Mouse (Mus musculus): ENCODE data around the gene Arhgap9. TPM values are rescaled to one million over a fixed set of nuclear protein-coding genes. Genes with fewer than 3 reads are reported as not detected.

Arhgap9 gene
- polyA plus RNA-seq, 1 experiment = 10.0 TPM

DNA sequence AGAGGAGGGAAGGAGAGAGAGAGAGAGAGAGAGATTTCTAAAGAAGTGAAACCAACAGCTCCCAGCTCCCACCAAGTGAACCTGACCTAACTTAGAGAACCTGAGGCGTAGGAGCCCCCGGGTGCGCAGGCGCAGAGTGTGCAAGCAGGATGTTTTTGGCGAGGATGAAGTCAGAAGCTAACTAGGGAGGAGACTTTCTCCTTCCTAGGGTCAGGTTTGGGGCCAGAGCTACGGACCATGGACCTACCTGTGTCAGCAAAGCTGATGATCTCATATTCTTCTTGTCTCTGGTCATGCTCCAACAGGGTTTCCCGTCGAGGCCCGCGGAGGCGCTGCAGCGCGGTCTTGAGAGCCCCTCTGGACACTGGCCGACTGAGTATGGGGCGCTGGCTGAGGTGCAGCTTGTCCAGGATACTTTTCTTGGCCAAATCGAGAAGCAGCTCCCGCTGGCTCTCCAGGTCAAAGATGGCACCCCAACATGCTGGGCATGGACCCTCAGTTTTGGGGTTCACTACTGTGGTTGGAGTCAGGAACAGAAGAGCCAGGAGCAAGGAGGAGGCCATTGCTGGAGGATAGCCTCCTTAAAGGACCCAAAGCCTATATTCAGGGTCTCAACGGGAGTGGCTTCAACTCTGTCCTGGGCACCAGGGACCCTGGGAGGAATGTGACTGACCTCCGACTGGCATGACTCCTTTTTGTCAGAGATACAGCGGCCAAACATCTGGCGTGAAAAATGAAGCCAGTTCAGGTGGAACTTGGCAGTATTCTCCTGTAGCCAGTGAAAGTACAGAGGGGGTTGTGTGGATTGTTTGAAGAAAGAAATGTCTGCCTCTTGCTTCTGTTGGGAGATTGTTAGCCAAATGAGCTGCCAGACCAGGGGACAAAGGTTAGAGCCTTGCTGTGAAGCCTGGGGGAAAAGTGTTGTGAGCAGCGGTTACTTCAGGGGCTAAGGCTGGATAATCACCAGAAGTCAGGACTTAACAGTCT, 48.4 kb downstream of the Arhgap9 start, which contains the start of gene Inhbc:
Inhbc (minus strand) TSS at position 598 of the 987 bp plus-strand sequence.
- DNase-seq (ENCODE audit: low read depth, low spot score) = no peak
- 81% methylated on average over 22 of the region's 22 CpGs for WGBS

GRCm38 (mm10) chr10:127371023-127371422, 49.3 kb downstream of the Arhgap9 start:
- DNase-seq (ENCODE audit: low read depth, low spot score) = no peak
- WGBS = 81% methylated on average over 2 of the region's 2 CpGs

- no peak for DNase-seq (ENCODE audit: low read depth, low spot score)
- WGBS = 30% methylated on average over 3 of the region's 3 CpGs
Measured at GRCm38 (mm10) chr10:127377700-127378099, 55.9 kb downstream of the Arhgap9 start.

Other genes with a start within 250 kb of the Arhgap9 start
- 4.0 and 7.1 TPM in 2 replicates for gene Agap2, start 246.7 kb upstream of the Arhgap9 start, polyA plus RNA-seq (2012; rRNA removed)
- 71.3 and 102 TPM in 2 replicates for gene Os9, start 200.8 kb upstream of the Arhgap9 start, polyA plus RNA-seq (2012; rRNA removed)
- gene B4galnt1, start 156.7 kb upstream of the Arhgap9 start, polyA plus RNA-seq (2012; rRNA removed) = 247 and 361 TPM in 2 replicates
- gene Slc26a10, start 141.3 kb upstream of the Arhgap9 start, polyA plus RNA-seq (2012; rRNA removed) = 0.41 and 0.90 TPM in 2 replicates
- gene Arhgef25, start 131.9 kb upstream of the Arhgap9 start, polyA plus RNA-seq (2012; rRNA removed) = 16.0 and 20.5 TPM in 2 replicates
- 38.0 and 47.9 TPM in 2 replicates for gene Dtx3, start 126.2 kb upstream of the Arhgap9 start, polyA plus RNA-seq (2012; rRNA removed)
- 38.9 and 42.6 TPM in 2 replicates for gene Pip4k2c, start 110.4 kb upstream of the Arhgap9 start, polyA plus RNA-seq (2012; rRNA removed)
- 1.2 and 2.0 TPM in 2 replicates for gene Kif5a, start 58.6 kb upstream of the Arhgap9 start, polyA plus RNA-seq (2012; rRNA removed)
- gene Dctn2, start 55.6 kb upstream of the Arhgap9 start, polyA plus RNA-seq (2012; rRNA removed) = 181 and 201 TPM in 2 replicates
- gene Mbd6, start 32.9 kb upstream of the Arhgap9 start, polyA plus RNA-seq (2012; rRNA removed) = 27.9 and 36.8 TPM in 2 replicates
- 43.8 and 63.0 TPM in 2 replicates for gene Mars, start 10.2 kb upstream of the Arhgap9 start, polyA plus RNA-seq (2012; rRNA removed)
- 5.1 and 8.9 TPM in 2 replicates for gene Gli1, start 20.0 kb downstream of the Arhgap9 start, polyA plus RNA-seq (2012; rRNA removed)
- not detected in 2 replicates for gene Inhbe, start 32.4 kb downstream of the Arhgap9 start, polyA plus RNA-seq (2012; rRNA removed)
- gene Inhbc, start 48.5 kb downstream of the Arhgap9 start, polyA plus RNA-seq (2012; rRNA removed) = not detected in 2 replicates
- 47.2 and 49.4 TPM in 2 replicates for gene R3hdm2, start 58.4 kb downstream of the Arhgap9 start, polyA plus RNA-seq (2012; rRNA removed)
- gene Stac3, start 179.7 kb downstream of the Arhgap9 start, polyA plus RNA-seq (2012; rRNA removed) = 0.66 and 1.6 TPM in 2 replicates
- gene Ndufa4l2, start 193.0 kb downstream of the Arhgap9 start, polyA plus RNA-seq (2012; rRNA removed) = 6.0 and 6.1 TPM in 2 replicates
- 59.0 and 62.5 TPM in 2 replicates for gene Shmt2, start 200.5 kb downstream of the Arhgap9 start, polyA plus RNA-seq (2012; rRNA removed)
- gene Nxph4, start 212.6 kb downstream of the Arhgap9 start, polyA plus RNA-seq (2012; rRNA removed) = 0.22 and 0.25 TPM in 2 replicates

Measured in large intestine, adult 2 months (tissue).